Mouse (Mus musculus) heart, adult 18-20 months (tissue): ENCODE measurements around the gene Tmx2. TPM values are rescaled to one million over a fixed set of nuclear protein-coding genes. Genes with fewer than 3 reads are reported as not detected.
"Not testable (repeated sequence)": the region's sequence is repeated elsewhere in the genome, so short reads cannot be mapped to it uniquely, and the experiment has no call there.

Experiments
- DNase-seq, 2 experiments: peaks; one replicate each; pipeline ENCODE4 v3.0.0; 2021 to 2022; ENCODE audit warnings: mixed read lengths in 1 of 2
- total RNA-seq, 2 experiments: library from RNA; stranded (reverse); gene quantifications; 2 replicates each; pipeline ENCODE4 v1.2.3; 2021

Tmx2 gene
- total RNA-seq, 2 experiments from 2014 or later, result 114 to 150 TPM

DNA sequence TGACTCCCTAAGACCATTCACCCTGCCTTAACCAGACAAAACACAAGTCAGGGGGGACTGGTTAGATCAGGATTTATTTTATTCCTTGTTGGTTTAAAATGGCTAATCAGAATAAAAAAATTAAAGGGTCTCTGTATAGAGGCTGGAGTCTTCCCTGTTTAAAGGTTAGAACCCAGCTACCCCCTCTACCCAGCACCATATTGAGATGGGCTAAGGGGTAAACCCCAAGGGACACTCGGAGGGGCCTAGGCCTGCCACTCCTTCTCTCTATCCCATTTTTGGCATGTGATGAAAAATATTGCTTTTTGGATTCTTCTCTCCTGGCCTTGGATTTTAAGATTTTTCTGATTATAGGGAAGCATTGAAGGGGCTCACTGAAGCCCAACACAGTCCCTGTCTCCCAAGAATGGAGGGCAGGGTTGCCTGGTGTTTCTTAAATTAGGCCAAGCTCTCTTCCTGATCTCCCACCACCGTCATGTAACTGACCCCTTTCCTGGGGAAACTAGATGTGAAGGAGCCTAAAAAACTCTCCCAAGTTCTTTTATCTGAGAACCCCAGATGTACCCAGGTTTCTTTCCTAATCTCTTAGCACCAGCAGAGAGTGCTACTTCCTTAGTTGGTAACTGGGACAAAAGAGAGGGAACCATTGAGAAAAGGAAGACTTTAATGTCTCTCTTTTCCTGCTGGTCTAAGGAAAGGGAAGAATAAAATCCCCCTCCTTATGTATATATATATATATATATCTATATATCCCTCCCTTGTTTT is 9.3 kb upstream of the Tmx2 start:
- no peak for DNase-seq

DNA sequence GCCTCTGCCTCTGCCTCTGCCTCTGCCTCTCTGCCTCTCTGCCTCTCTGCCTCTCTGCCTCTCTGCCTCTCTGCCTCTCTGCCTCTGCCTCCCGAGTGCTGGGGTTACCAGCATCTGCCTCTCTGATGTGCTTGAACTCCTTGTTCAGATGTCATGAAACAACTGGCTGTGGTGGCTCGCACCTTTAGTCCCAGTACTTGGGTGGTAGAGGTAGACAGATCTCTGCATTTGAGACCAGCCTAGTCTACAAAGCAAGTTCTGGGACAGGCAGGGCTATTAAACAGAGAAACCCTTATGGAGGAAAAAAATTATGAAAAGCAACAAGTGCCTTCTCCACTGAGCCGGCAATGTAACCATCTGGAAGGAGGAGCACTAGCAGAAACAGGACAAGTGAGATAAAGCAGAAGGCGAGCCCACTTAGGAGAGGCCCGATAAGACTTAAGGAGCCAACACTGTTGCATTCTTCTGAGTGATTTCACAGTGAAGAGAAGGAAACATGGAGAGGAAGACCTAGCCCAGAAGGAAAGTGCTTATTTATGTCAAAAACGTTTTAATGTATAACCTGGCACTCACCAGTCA is 3.8 kb upstream of the Tmx2 start:
- no peak for DNase-seq

DNA sequence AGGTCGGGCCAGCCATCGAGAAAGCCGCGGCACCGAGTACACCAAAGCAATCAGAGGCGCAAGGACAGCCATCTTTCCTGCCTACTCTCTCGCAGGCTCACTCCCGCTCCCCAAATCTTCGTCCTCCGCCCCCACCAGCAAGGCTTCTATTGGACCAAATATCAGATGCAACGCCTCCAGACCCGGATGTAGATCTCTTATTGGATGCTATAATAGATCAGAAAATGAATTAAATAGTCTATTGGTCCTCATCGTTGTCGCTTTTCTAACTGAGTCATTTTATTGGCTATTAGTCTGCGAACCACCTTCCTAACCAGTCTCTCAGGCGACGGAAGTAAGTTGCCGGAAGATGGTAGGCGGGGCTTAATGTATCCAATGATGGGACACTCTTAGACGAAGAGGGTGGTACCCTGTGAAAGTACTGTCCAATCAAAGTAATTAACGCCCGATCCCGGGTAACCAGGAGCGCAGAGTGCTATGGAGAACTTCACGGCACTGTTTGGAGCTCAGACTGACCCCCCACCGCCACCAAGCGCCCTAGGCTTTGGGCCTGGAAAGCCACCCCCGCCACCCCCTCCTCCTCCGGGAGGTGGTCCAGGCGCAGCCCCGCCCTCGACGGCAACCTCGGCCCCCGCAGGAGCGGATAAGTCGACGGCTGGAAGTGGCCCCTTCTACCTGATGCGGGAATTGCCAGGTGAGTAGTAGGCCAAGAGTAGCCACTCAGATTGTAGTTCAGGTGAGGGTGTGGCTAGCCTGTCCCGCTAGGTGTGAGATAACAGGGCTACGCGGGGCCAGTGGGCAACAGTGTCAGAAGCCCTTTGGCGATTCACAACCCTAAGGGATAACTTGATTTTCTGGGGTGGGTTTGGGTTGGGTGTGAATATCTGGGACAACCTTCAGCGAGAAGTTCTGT is 716 bp downstream of the Tmx2 start, which contains the start of the genes Gm28635 and Med19:
Gene Gm28635, minus strand, starts transcription at position 74 of the 913 bp plus-strand sequence.
Gene Med19, plus strand, starts transcription at position 435 of the 913 bp plus-strand sequence.
- peak; percentile 96 to 99 for DNase-seq

DNA sequence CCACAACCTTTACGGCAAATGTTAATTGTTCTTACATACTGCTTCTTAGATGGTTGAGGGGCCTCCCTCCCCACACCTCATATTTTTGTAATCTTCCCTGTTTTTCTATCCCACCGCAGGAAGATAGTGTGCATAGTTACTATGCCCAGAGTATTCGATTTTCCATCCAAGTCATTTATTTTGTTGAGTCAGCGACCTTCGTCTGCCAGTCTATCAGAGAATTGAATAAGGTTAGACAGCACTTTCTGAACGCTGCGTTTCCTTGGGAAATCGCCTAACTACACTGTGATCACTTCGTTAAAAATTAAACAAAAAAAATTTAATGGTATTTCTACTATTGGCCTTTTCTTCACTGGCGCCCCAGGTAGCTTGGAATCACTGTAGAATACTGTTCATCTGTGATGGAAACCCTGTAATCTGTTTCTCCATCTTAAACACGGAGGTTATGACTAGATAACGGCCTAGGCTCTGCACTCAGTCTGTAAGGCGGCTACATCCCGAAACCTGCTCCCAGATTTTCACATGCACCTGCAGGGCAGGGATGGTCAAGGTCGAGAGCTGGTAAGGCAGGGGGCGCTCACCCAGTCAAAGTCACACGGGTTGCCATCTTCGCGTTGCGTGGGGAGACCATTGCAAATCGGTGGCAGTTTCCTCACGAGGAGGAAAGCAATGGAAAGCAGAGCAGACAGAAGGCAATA is 1.5 kb downstream of the Tmx2 start:
- no peak for DNase-seq

DNA sequence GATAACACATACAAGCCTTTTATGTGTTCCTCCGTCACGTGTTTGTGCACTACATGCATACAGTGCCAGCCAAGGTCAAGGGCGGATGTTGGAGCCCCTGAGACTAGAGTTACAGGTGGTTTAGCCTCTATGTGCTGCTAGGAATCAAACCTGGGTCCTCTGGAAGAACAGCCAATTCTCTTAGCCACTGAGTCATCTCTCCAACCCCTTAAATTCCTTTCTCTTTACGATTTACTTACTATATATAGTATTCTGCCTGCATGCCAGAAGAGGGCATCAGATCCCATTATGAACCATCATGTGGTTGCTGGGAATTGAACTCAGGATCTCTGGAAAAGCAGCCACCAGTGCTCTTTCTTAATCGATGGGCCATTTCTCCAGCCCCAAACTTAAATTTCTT is 7.4 kb downstream of the Tmx2 start:
- not testable (repeated sequence) for DNase-seq

DNA sequence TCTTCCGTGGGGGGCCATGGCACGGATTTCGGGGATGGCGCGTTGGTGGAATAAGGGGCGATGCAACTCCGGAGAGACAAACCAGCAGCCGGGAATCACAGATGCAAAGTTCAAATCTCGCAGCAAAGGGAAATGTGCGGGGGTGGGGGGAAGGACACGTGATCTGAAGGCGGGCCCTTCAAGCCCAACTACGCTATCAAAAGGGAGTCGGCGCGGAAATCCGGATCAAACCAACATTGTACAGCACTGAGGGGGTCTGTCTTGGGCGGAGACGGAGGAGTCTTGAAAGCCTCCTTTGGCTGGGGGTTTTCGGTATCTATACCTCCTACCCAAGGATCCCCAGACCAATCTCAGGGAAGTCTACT is 8.4 kb downstream of the Tmx2 start, which contains the start of gene Selenoh:
Gene Selenoh, minus strand, starts transcription at position 202 of the 365 bp plus-strand sequence.
- DNase-seq, result peak; percentile 87

DNA sequence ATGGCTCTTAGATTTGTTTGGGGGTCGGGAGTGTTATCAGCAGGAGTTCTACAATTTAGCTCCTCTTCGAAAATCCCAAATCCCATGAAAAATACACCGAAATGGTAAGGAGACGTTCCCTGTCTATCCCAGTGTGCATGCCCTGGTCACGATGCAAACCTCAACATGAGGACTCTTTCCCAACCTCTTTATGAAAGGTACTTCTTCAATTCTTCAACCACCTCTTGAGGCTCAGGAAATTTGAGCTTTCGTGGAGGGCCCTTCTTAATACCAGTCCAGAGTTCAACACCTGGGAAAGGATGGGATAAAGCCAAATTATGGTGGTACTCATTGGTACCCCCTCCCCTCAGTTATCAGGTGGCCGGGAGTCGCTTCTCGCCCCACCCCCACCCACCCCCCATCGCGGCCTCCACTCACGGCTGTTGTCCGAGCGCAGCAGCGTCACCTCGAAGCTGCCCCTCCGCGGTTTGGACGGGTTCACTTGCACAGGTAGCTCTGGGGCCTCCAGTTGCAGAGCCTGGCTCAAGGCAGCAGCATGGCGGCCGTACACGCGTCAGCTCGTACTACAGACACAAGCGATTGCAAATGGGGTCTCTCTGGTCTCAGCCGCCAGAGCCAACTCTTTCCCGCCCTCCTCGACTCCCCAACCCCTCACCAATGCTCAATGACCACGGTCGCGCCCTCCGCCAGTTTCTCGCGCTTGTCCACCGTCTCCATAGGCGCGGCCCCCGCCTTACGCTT is 8.9 kb downstream of the Tmx2 start:
- peak in 1 of 2 experiments; percentile 11 for DNase-seq

DNA sequence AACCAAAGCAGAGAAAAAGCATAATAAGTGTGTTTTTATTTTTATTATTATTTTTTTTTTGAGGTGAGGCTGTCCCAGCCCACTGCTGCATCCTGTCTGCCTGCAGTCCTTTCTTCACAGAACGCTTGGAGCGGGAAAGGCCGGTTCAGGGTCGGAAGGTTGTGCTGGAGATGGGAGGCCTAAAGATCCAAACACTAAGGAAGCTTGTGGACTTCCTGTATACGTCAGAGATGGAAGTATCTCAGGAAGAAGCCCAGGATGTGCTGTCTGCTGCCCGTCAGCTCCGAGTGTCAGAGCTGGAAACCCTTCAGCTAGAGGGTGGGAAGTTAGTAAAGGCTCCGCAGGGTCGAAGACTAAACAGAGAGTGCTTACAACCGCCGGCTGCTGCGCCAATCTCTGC is 12.9 kb downstream of the Tmx2 start:
- DNase-seq, result no peak

DNA sequence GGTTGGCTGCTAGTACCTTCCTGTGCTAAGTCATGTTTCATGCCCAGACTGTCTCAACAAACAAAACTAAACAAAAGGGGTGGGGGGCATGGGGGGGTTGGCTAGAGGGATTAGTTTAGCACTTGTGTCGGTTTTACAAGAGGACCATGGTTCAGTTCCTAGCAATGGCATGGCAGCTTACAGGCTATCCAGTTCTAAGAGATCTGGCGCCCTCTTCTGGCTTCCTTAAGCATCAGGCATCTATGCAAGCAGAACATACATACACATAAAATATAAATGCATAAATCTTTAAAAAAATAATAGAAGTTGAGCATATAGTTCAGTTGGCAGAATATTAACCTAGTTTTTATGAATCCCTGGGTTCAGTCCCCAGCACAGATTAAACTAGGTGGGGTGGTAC is 16.1 kb downstream of the Tmx2 start:
- peak; percentile 48 to 70 for DNase-seq

DNA sequence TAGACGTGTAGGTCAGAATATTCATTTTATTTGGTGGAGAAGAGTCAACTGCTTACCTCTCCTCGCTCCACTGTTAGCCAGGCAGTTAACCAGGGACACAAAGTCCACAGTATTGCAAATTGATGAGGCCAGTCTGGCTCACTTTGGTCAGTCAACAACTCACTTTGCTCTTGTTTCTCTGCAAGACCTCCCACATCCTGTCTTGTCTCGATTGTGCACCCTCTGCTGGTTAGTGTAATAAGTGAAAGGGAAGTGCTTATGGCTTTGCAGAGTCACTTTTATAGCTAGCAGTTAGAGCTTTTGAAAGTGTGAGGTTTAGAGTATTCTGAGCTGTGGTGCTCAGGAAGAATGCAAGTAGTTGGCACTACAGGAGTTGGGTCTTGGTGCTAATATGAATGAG is 18.7 kb downstream of the Tmx2 start:
- DNase-seq, result peak; percentile 76 to 82

DNA sequence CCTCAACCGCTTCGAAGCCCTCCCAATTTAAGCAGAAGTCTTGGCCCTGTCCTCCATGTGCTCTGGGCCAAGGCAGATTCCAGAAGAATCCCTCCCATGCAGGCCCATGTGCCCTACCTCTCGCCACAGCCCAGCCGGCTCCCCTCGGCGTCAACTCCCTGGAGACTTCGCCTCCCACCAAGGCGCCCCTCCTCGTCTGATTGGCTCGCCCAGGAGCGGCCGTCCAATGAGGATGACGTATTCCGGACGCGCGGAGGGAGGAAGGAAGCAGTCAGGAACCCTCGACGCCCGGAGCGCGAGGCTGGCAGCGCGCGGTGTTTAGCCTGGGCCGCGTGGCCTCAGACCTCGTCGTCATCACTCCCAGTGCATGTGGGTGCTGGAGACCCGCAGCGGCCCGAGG is 20.1 kb downstream of the Tmx2 start, which contains the start of gene Btbd18:
Gene Btbd18, plus strand, starts transcription at position 274 of the 400 bp plus-strand sequence.
- DNase-seq, result no peak

DNA sequence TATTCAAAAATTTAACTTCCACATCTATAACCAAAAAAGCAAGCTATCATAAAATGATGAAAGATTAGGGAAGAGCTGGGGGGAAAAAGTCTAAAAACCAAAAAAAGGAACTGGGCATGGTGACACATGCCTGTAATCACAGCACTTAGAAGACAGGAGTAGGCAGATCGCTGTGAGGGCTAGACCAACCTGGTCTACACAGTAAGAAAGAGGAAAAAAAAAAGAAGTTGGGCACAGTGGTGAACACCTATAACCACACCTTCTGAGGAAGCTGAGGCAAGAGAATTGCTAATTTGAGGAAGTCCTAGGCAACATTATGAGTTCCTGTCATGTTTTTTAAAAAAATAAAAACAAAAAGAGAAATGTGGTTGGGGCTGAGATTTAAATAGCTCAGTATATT is 23.1 kb downstream of the Tmx2 start:
- no peak for DNase-seq

DNA sequence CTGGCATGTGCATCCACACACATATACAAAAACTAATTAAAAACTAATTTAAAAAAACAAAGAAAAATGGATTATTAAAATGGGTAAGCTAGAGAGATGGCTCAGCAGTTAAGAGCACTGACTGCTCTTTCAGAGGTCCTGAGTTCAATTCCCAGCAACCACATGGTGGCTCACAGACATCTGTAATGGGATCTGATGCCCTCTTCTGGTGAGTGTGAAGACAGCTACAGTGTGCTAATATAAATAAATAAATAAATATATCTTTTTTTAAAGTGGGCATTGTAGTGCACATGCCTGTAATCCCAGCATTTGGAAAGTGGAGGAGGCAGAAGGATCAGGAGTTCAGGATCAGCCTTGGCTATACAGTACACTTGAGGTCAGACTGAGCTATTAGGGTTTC is 25.6 kb downstream of the Tmx2 start:
- DNase-seq, result no peak

DNA sequence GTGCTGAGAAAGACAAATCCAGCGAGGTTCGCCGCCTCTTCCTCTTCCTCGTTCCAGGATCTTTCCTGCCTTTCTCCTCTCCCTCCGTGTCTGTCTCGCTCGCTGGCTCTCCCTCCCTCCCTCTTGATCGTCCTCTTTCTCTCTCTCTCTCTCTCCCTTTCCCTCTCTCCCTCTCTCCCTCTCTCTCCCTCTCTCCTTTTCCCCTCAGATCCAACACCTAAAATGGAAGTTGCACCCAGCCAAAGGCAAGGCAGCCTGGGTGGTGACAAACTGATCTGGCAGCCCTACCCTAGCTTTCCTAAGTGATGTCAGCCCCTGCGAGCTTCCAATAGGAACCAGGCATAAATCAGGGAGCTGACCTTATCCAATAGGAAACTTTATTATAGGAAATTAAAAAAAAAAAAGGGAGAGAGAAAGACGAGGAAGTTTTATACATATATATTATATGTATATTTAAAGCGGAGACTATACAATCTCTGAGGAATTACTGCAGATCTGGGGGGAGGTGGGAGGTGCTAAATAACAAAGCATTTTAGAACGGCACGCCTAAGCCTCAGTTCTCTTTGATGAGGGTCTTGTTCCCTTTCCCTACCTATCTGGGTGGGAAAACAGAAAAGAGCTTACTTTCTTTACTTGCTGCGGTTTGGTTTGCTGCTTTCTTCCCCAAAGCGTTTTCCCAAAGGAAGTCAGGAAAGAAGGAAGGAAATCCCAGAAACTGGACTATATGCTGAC is 28.3 kb downstream of the Tmx2 start, which contains the start of gene Ctnnd1:
Gene Ctnnd1, minus strand, starts transcription at position 302 of the 732 bp plus-strand sequence.
- peak; percentile 91 to 95 for DNase-seq

DNA sequence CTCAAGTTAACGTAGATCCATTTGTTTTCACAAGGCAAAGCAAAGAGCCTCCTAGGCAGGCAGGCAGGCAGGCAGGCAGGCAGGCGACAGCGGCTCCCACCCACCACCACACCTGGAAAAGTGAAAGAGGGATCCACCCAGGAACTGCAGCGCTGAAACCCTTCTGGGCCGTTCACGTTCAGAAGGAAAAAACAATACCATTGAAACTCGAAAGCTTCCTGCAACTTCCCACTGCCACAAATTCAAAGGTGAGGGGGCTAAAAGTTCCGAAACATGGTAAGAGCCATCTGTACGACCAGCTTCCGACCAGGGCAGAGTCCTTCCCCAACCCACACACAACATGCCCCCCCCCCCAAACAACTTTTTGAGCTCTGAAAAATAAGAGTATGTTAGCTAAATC is 29.3 kb downstream of the Tmx2 start:
- DNase-seq, result peak; percentile 51 to 64

DNA sequence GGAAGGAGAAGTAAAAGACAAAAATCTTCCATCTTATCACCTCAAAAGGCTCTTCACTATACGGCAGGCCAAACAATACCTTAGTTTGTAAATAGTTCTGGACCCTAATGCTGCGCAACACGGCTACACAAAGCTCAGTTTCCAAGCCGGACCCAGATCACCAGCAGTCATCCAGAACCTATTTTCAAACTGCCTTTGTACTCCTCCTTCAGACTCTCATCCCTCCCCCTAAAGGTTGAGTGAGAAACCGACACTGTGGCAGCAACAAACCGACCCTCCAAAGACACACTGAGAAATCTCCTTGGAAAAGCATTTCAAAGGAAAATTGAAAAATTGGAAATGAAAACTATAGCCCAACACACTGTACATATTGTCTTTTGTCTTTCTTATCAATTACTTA is 30.6 kb downstream of the Tmx2 start:
- DNase-seq, result no peak

DNA sequence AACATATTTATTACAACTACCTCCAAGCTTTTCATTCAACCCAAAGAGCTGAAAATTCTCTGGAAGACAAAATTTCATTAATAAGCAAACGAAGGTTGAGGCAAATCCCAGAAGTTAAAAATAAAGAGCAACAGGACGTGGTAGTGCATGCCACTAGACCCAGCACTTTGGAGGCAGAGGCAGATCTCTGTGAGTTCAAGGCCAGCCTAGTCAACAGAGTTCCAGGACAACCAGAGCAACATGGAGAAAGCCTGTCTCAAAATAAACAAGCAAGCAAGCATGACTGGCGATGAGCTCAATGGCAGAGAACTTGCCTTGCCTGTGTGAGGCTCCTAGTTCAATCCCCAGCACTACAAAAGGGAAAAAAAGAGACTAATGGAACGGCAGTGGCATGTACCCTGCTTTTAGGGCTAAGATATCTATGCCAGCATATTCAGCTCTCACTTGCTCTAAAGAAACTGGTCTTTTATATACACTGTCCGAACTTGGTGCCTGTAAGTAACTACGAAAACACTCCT is 31.8 kb downstream of the Tmx2 start:
- no peak for DNase-seq

DNA sequence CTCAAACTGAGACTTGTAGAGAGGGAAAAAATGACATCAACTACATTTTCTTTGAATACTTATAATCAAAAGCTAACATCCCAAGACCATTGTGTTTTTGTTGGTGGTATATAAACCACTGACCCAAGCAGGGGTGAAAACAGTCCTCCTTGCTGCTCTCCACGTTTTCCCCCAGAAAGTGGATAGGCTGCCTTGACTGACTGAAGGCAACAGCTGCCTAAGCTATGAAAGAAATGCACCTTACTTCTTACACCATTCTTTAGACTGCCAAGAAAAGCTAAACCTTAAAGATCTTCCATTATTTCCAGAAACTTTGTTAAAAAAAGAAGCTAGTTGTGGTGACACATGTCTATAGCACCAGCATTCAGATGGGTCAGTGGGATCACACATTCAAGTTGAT is 32.8 kb downstream of the Tmx2 start:
- no peak for DNase-seq

DNA sequence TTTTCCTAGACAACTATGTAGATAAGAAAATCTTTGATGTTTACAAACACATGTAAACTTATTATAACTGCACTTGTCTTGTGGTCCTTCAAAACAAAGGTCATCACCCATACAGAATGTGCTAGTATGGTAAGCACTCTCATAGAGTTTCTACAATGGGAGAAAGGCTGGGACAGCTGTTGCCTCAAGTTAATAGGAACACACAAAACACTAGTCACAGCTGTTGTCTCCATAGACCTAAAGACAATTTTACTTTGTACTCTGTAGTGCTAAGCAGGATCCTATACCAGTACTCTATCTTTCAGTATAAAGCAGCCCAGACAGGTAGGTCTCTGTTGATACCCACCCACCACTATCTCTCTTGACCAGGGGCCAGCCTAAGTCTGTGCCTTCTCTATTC is 38.1 kb downstream of the Tmx2 start:
- no peak for DNase-seq
